16 mouse cellular contexts compared by ENCODE assay signal in the genomic region with DNA sequence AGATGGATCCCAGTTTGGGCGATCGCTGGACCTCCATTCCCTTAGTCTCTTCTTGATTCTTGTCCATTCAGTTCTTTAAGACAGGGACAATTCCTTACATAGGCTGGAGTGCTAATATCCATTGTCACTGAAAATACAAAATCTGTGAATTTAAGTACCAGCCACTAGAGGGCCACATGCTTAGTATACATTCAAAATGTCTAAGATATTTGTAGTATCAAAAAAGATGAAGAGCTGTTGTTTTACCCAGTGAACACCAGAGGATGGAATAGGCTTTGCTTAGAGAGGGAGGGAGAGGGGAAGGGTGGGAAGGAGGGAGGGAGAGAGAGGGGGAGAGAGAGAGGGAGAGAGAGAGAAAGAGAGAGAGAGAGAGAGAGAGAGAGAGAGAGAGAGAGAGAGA. TPM values are rescaled to one million over a fixed set of nuclear protein-coding genes. Genes with fewer than 3 reads are reported as not detected.
DNase-seq lines count a peak whose midpoint lies in the region; ATAC-seq and TF ChIP-seq lines count a peak whose summit lies in the region.
"Had no signal": no experiment of that assay in that cellular context is flagged by ENCODE, and none has a peak within 500 bp of the region (broad histone marks: within the 10 kb centered on the region; RNA-seq: fewer than 3 reads in every experiment).

No protein-coding gene starts in this region.

- no peak for TF ChIP-seq POLR2A in brain, embryonic 14.5 days (IDR thresholded peaks at IDR 0.05; ENCODE audit: borderline replicate concordance, extremely low read depth, insufficient read depth, insufficient read length, poor library complexity, severe bottlenecking)

- intact Hi-C loops in left cerebral cortex, adult 2 months (cut with DNase I) = no loop called here

- no peaks in the 10 kb centered on the region for H3K9me3 ChIP-seq in forebrain, embryonic 14.5 days (replicated peaks; ENCODE audit: control insufficient read depth, low read length)
- no peaks in the 10 kb centered on the region for H3K9me3 ChIP-seq in forebrain, embryonic 12.5 days
- no peaks in the 10 kb centered on the region for H3K9me3 ChIP-seq in E14TG2a.4 (ENCODE audit: low read length)
- H3K9me3 ChIP-seq: embryonic facial prominence, embryonic 15.5 days; liver, embryonic 12.5 days had no signal

- no peak overlapping the region for H3K9ac ChIP-seq in forebrain, embryonic 14.5 days (ENCODE audit: low read length)
- no peak overlapping the region for H3K9ac ChIP-seq in forebrain, embryonic 12.5 days
- H3K9ac ChIP-seq: embryonic facial prominence, embryonic 15.5 days; liver, embryonic 12.5 days had no signal

- H3K4me2 ChIP-seq in forebrain, embryonic 14.5 days (ENCODE audit: low read length) = no peak overlapping the region
- H3K4me2 ChIP-seq in forebrain, embryonic 12.5 days = no peak overlapping the region
- H3K4me2 ChIP-seq: embryonic facial prominence, embryonic 15.5 days; liver, embryonic 12.5 days had no signal

- no peaks in the 10 kb centered on the region for H3K27me3 ChIP-seq in forebrain, embryonic 14.5 days (replicated peaks; ENCODE audit: control insufficient read depth, insufficient read depth, low read length)
- no peaks in the 10 kb centered on the region for H3K27me3 ChIP-seq in forebrain, embryonic 12.5 days
- peaks cover 31% of the 10 kb centered on the region for H3K27me3 ChIP-seq in E14TG2a.4 (ENCODE audit: insufficient read depth, low read length)
- H3K27me3 ChIP-seq: embryonic facial prominence, embryonic 15.5 days; liver, embryonic 12.5 days had no signal

- TF ChIP-seq CTCF in left cerebral cortex, adult 2 months (IDR thresholded peaks at IDR 0.05) = peak; percentile 37
- TF ChIP-seq CTCF in E14TG2a.4 (conservative IDR thresholded peaks at IDR 0.05; ENCODE audit: low read length) = peak; percentile 39
- no peak for TF ChIP-seq CTCF in brain, embryonic 14.5 days (IDR thresholded peaks at IDR 0.05; ENCODE audit: borderline replicate concordance, extremely low read depth, insufficient read depth, insufficient read length)

- no peak overlapping the region for H3K4me3 ChIP-seq in forebrain, embryonic 14.5 days (ENCODE audit: low read depth, low read length)
- H3K4me3 ChIP-seq in forebrain, embryonic 12.5 days (replicated peaks) = no peak overlapping the region
- H3K4me3 ChIP-seq in left cerebral cortex, adult 2 months = no peak overlapping the region
- no peak overlapping the region for H3K4me3 ChIP-seq in E14TG2a.4 (replicated peaks; ENCODE audit: low read length)
- H3K4me3 ChIP-seq: embryonic facial prominence, embryonic 15.5 days; liver, embryonic 12.5 days had no signal

- no peaks in the 10 kb centered on the region for H3K36me3 ChIP-seq in forebrain, embryonic 14.5 days (ENCODE audit: control insufficient read depth, insufficient read depth, low read length)
- no peaks in the 10 kb centered on the region for H3K36me3 ChIP-seq in forebrain, embryonic 12.5 days (replicated peaks)
- H3K36me3 ChIP-seq in E14TG2a.4 (ENCODE audit: insufficient read depth, low read length) = no peaks in the 10 kb centered on the region
- H3K36me3 ChIP-seq: embryonic facial prominence, embryonic 15.5 days; liver, embryonic 12.5 days had no signal

- no peak overlapping the region for H3K27ac ChIP-seq in forebrain, embryonic 14.5 days (ENCODE audit: low read depth, low read length)
- H3K27ac ChIP-seq in forebrain, embryonic 12.5 days = no peak overlapping the region
- no peak overlapping the region for H3K27ac ChIP-seq in left cerebral cortex, adult 2 months
- H3K27ac ChIP-seq: embryonic facial prominence, embryonic 15.5 days; liver, embryonic 12.5 days had no signal

- WGBS in forebrain, embryonic 14.5 days = 50% methylated on average over 2 of the region's 2 CpGs
- 46% methylated on average over 2 of the region's 2 CpGs for WGBS in forebrain, embryonic 12.5 days

- no peaks in the 10 kb centered on the region for H3K4me1 ChIP-seq in forebrain, embryonic 14.5 days (ENCODE audit: control insufficient read depth, insufficient read depth, low read length)
- H3K4me1 ChIP-seq in forebrain, embryonic 12.5 days = no peaks in the 10 kb centered on the region
- 0 out of 2 replicates have a peak, but pooled peaks cover 2% of the 10 kb centered on the region for H3K4me1 ChIP-seq in E14TG2a.4 (replicated peaks; ENCODE audit: low read depth, low read length)
- H3K4me1 ChIP-seq: embryonic facial prominence, embryonic 15.5 days; liver, embryonic 12.5 days had no signal

- ATAC-seq in forebrain, embryonic 14.5 days = peak; percentile 52; the same call in 1 of the 2 replicates
- no peak for ATAC-seq in forebrain, embryonic 12.5 days (ENCODE audit: low FRiP score)
- ATAC-seq: liver, embryonic 12.5 days had no signal

- DNase-seq in forebrain, embryonic 14.5 days (ENCODE audit: low spot score) = peak; percentile 58
- no peak for DNase-seq in left cerebral cortex, adult 2 months (ENCODE audit: extremely low spot score in 1 of 2, low spot score in 2 of 2)
- no peak for DNase-seq in left cerebral cortex, adult 11 months (ENCODE audit: low spot score)
- DNase-seq in brain, embryonic 14.5 days (ENCODE audit: low read depth) = peak; percentile 51
- DNase-seq in cerebellum, postnatal 25 days = no peak
- DNase-seq: adrenal gland, adult 8-10 months; cerebellum, adult 8-10 months; layer of hippocampus, adult 9-11 months; right cerebral cortex, adult 18-20 months had no signal

RNA-seq across cellular contexts. Expression of gene Mkrn3, which starts 16.5 kb away (rescaled TPM):
- 20.0 and 23.7 TPM in 2 replicates for polyA plus RNA-seq in forebrain, embryonic 14.5 days (2014; fragmentation: Nextera tagmentation; extraction: Ambion mirVana)
- polyA plus RNA-seq in forebrain, embryonic 12.5 days (2016; fragmentation: Nextera tagmentation; extraction: Ambion mirVana) = 25.1 and 25.5 TPM in 2 replicates
- total RNA-seq in left cerebral cortex, adult 2 months (2021) = under 1 TPM; 0.48 to 0.75 TPM
- 17.2 and 23.3 TPM in 2 replicates for polyA plus RNA-seq in brain, embryonic 14.5 days (2012; rRNA removed)
- total RNA-seq: monocyte, adult 5-6 weeks had no signal

RNA-seq across cellular contexts. Expression of gene Peg12, which starts 27.9 kb away (rescaled TPM):
- polyA plus RNA-seq in forebrain, embryonic 14.5 days (2014; fragmentation: Nextera tagmentation; extraction: Ambion mirVana) = 18.9 and 25.5 TPM in 2 replicates
- 82.2 and 91.4 TPM in 2 replicates for polyA plus RNA-seq in forebrain, embryonic 12.5 days (2016; fragmentation: Nextera tagmentation; extraction: Ambion mirVana)
- under 1 TPM; 0.26 to 0.29 TPM for total RNA-seq in left cerebral cortex, adult 2 months (2021)
- polyA plus RNA-seq in brain, embryonic 14.5 days (2012; rRNA removed) = 9.0 and 10.1 TPM in 2 replicates

RNA-seq across cellular contexts. Expression of gene Magel2, which starts 59.6 kb away (rescaled TPM):
- 11.8 and 14.0 TPM in 2 replicates for polyA plus RNA-seq in forebrain, embryonic 14.5 days (2014; fragmentation: Nextera tagmentation; extraction: Ambion mirVana)
- 22.3 and 30.3 TPM in 2 replicates for polyA plus RNA-seq in forebrain, embryonic 12.5 days (2016; fragmentation: Nextera tagmentation; extraction: Ambion mirVana)
- 1 to 10 TPM; 1.4 to 3.5 TPM for total RNA-seq in left cerebral cortex, adult 2 months (2021)
- 71.9 and 93.0 TPM in 2 replicates for polyA plus RNA-seq in brain, embryonic 14.5 days (2012; rRNA removed)
- total RNA-seq: monocyte, adult 5-6 weeks had no signal
- polyA plus RNA-seq: spleen, adult 2 months; testis, adult 2 months had no signal

Comparison
In these comparisons a context has a peak if more than half of its experiments do, and no peak if none do; other contexts are left out.
1. DNase-seq: peak in forebrain, embryonic 14.5 days (single experiment) and brain, embryonic 14.5 days (single experiment); none in left cerebral cortex, adult 2 months (0 of 2), left cerebral cortex, adult 11 months (single experiment) and cerebellum, postnatal 25 days (0 of 2).